In the genomic region with DNA sequence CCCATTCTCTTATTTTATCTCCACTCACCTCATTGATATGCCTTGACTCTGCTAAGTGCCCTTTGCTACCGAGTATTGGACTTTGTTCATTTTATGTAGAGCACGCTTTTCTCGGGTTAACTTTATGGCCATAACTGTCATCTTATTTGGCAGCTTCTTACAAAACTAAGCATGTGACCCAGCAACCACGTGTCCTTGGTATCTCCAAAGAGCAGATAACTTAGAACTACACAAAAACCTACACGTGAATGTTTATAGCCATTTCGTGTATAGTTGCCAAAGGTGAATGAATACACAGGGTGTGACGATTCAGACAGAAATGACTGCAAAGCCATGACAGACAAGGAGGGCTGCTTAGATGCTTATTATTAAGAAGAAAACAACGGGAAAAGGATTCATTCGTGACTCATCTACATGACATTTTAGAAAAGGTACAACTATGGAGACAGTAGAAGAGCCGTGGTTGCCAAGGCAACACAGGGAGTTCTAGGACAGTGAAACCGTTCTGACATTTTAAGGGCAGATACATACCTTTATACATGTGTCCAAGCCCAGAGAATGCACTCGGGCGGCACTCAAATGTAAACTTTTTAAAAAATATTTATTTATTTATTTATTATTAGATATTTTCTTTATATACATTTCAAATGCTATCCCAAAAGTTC, we compare ENCODE assay signal across 28 mouse cellular contexts. TPM values are rescaled to one million over a fixed set of nuclear protein-coding genes. Genes with fewer than 3 reads are reported as not detected.
A peak's percentile ranks its signal among the peaks of the same experiment; 100 is the strongest.
DNase-seq lines count a peak whose midpoint lies in the region; ATAC-seq lines count a peak whose summit lies in the region.
"Had no signal": no experiment of that assay in that cellular context is flagged by ENCODE, and none has a peak within 500 bp of the region (broad histone marks: within the 10 kb centered on the region; RNA-seq: fewer than 3 reads in every experiment).

No protein-coding gene starts in this region.

- no peaks in the 10 kb centered on the region for H3K9me3 ChIP-seq in intestine, embryonic 16.5 days (ENCODE audit: control insufficient read depth, low read length)
- H3K9me3 ChIP-seq: embryonic facial prominence, embryonic 10.5 days; forebrain, embryonic 10.5 days; hindbrain, embryonic 13.5 days; liver, embryonic 12.5 days; neural tube, embryonic 15.5 days had no signal

- DNase-seq in kidney, adult 9 months, result peak; percentile 61
- DNase-seq in kidney, postnatal 4 days, result no peak
- peak; percentile 65 for DNase-seq in adrenal gland, adult 2 months
- peak; percentile 25 for DNase-seq in adrenal gland, postnatal 10 days
- no peak for DNase-seq in lung, postnatal 25 days (ENCODE audit: low spot score)
- DNase-seq in urinary bladder, adult 2 months (ENCODE audit: low spot score), result no peak
- DNase-seq in cerebellum, postnatal 10 days, result no peak
- DNase-seq: cerebellum, adult 8-10 months; gastrocnemius, postnatal 10 days; heart, adult 2 months; lung, adult 18-20 months; lung, postnatal 10 days; right cerebral cortex, adult 18-20 months had no signal

- no peaks in the 10 kb centered on the region for H3K27me3 ChIP-seq in intestine, embryonic 16.5 days (replicated peaks; ENCODE audit: control insufficient read depth, insufficient read depth, low read length)
- H3K27me3 ChIP-seq: hindbrain, embryonic 13.5 days; liver, embryonic 12.5 days; neural tube, embryonic 15.5 days had no signal

- H3K9ac ChIP-seq in intestine, embryonic 16.5 days (ENCODE audit: low read depth, low read length), result no peak overlapping the region
- H3K9ac ChIP-seq: hindbrain, embryonic 13.5 days; liver, embryonic 12.5 days; neural tube, embryonic 15.5 days had no signal

- H3K4me3 ChIP-seq in intestine, embryonic 16.5 days (ENCODE audit: low read length), result no peak overlapping the region
- H3K4me3 ChIP-seq: embryonic facial prominence, embryonic 10.5 days; forebrain, embryonic 10.5 days; heart, adult 2 months; hindbrain, embryonic 13.5 days; liver, embryonic 12.5 days; neural tube, embryonic 15.5 days had no signal

- no peak overlapping the region for H3K27ac ChIP-seq in intestine, embryonic 16.5 days (ENCODE audit: low read length)
- H3K27ac ChIP-seq: embryonic facial prominence, embryonic 10.5 days; forebrain, embryonic 10.5 days; heart, adult 2 months; hindbrain, embryonic 13.5 days; liver, embryonic 12.5 days; neural tube, embryonic 15.5 days had no signal

- ATAC-seq in intestine, embryonic 16.5 days, result peak; percentile 86
- ATAC-seq: activated CD4-positive, CD25-positive, alpha-beta regulatory T cell, adult 4 months; forebrain, embryonic 16.5 days; liver, embryonic 12.5 days had no signal

- no peak overlapping the region for H3K4me2 ChIP-seq in intestine, embryonic 16.5 days (ENCODE audit: low read depth, low read length)
- H3K4me2 ChIP-seq: hindbrain, embryonic 13.5 days; liver, embryonic 12.5 days; midbrain, embryonic 11.5 days; neural tube, embryonic 15.5 days had no signal

- WGBS in intestine, embryonic 16.5 days, result 73% methylated on average over 13 of the region's 13 CpGs

- no peaks in the 10 kb centered on the region for H3K36me3 ChIP-seq in intestine, embryonic 16.5 days (ENCODE audit: control insufficient read depth, insufficient read depth, low read length)
- H3K36me3 ChIP-seq: embryonic facial prominence, embryonic 10.5 days; forebrain, embryonic 10.5 days; hindbrain, embryonic 13.5 days; liver, embryonic 12.5 days; neural tube, embryonic 15.5 days had no signal

- no peaks in the 10 kb centered on the region for H3K4me1 ChIP-seq in intestine, embryonic 16.5 days (ENCODE audit: control insufficient read depth, insufficient read depth, low read length)
- H3K4me1 ChIP-seq: hindbrain, embryonic 13.5 days; liver, embryonic 12.5 days; neural tube, embryonic 15.5 days had no signal

RNA-seq across cellular contexts. Expression of a gene that starts 4.0 kb away (rescaled TPM):
- total RNA-seq in adrenal gland, adult 2 months (2021), result 1 to 10 TPM in 1 of 2 experiments, under 1 TPM in 1; 0.62 to 1.7 TPM
- 0.19 and 0.35 TPM in 2 replicates for polyA plus RNA-seq in adrenal gland, adult 2 months (2012; rRNA removed)
- 10 to 100 TPM; 15.8 to 32.2 TPM for total RNA-seq in adrenal gland, postnatal 10 days (2021)
- polyA plus RNA-seq in intestine, embryonic 16.5 days (2015; fragmentation: Nextera tagmentation; extraction: Ambion mirVana), result 5.9 and 9.0 TPM in 2 replicates
- 2.2 and 2.5 TPM in 2 replicates for polyA plus RNA-seq in urinary bladder, adult 2 months (2012; rRNA removed)
- total RNA-seq: gastrocnemius, postnatal 10 days; heart, adult 2 months; heart, postnatal 25 days; layer of hippocampus, postnatal 25 days; midbrain, postnatal 0 days had no signal
- polyA plus RNA-seq: activated CD4-positive, CD25-positive, alpha-beta regulatory T cell, adult 4 months; C2C12; embryonic facial prominence, embryonic 10.5 days; forebrain, embryonic 10.5 days; forebrain, embryonic 16.5 days; heart, adult 2 months; heart, embryonic 14.5 days; hindbrain, embryonic 13.5 days; midbrain, embryonic 11.5 days; midbrain, postnatal 0 days; neural tube, embryonic 15.5 days had no signal

RNA-seq across cellular contexts. Expression of a gene that starts 38.7 kb away (rescaled TPM):
- under 1 TPM; 0.14 to 0.66 TPM for total RNA-seq in adrenal gland, adult 2 months (2021)
- not detected in 2 replicates for polyA plus RNA-seq in adrenal gland, adult 2 months (2012; rRNA removed)
- total RNA-seq in adrenal gland, postnatal 10 days (2021), result 10 to 100 TPM; 18.5 to 45.6 TPM
- 27.7 and 32.4 TPM in 2 replicates for polyA plus RNA-seq in intestine, embryonic 16.5 days (2015; fragmentation: Nextera tagmentation; extraction: Ambion mirVana)
- 0.18 and 0.21 TPM in 2 replicates for polyA plus RNA-seq in urinary bladder, adult 2 months (2012; rRNA removed)
- total RNA-seq: gastrocnemius, postnatal 10 days had no signal
- polyA plus RNA-seq: limb, embryonic 11.5 days had no signal

RNA-seq across cellular contexts. Expression of a gene that starts 44.5 kb away (rescaled TPM):
- 10 to 100 TPM; 17.7 to 25.2 TPM for total RNA-seq in adrenal gland, adult 2 months (2021)
- 2.0 and 2.2 TPM in 2 replicates for polyA plus RNA-seq in adrenal gland, adult 2 months (2012; rRNA removed)
- total RNA-seq in adrenal gland, postnatal 10 days (2021), result 10 to 100 TPM; 19.3 to 20.0 TPM
- polyA plus RNA-seq in intestine, embryonic 16.5 days (2015; fragmentation: Nextera tagmentation; extraction: Ambion mirVana), result 43.9 and 45.3 TPM in 2 replicates
- polyA plus RNA-seq in urinary bladder, adult 2 months (2012; rRNA removed), result 21.8 and 29.5 TPM in 2 replicates

Comparison
In these comparisons a context has a peak if more than half of its experiments do, and no peak if none do; other contexts are left out.
1. DNase-seq: peak in kidney, adult 9 months (single experiment), adrenal gland, adult 2 months (single experiment) and adrenal gland, postnatal 10 days (single experiment); none in kidney, postnatal 4 days (0 of 2), lung, postnatal 25 days (single experiment), urinary bladder, adult 2 months (single experiment) and cerebellum, postnatal 10 days (0 of 2).
2. RNA of a gene that starts 38.7 kb away (polyA plus RNA-seq): 27.7 to 32.4 TPM in intestine, embryonic 16.5 days; 0.18 to 0.21 TPM in urinary bladder, adult 2 months and not detected in adrenal gland, adult 2 months; every median in the first group is over 10 times any median in the second.